Mouse (Mus musculus) frontal cortex, postnatal 10 days (tissue): ENCODE measurements around the gene Csad.
"Not testable (repeated sequence)": the region's sequence is repeated elsewhere in the genome, so short reads cannot be mapped to it uniquely, and the experiment has no call there.

Experiments
- DNase-seq, 2 experiments: peaks; one replicate each; pipeline ENCODE4 v3.0.0; 2022; ENCODE audit warnings: low spot score in 2 of 2, mixed read lengths in 1 of 2

The Csad gene

DNA sequence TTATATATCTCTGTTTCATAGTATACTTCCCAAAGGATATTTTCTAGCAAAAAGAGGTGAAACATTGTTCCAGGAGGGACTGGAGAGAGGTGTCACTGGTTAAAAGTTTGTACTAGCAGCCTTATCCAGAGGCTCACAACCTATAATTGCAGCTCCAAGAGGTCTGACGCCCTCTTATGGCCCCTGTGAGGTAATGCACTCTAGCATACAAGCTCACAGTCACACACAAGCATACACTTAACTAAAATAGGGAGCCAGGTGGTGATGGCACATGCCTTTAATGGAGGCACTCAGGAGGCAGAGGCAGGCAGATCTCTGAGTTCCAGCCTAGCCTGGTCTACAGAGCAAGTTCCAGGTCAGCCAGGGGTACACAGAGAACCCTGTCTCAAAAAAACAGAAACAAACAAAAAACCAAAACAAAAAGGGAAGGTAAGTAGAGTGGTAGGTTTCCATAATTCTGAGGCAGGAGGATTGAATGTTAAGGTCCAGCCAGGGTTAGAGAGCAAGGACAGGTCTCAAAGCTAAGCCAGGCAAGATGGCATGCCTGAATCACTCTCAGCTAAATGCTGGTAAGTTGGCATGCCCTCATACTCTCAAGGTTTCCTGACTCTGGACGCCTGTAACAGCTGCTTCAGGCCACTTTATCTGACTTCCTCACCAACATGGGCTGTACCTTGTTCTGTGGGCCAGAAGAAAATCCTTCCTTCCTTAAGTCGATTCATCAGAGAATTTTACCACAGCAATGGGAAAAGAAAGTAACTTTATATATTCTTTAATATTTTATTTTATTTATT, 40.4 kb downstream of the Csad start:
- DNase-seq, result no peak

DNA sequence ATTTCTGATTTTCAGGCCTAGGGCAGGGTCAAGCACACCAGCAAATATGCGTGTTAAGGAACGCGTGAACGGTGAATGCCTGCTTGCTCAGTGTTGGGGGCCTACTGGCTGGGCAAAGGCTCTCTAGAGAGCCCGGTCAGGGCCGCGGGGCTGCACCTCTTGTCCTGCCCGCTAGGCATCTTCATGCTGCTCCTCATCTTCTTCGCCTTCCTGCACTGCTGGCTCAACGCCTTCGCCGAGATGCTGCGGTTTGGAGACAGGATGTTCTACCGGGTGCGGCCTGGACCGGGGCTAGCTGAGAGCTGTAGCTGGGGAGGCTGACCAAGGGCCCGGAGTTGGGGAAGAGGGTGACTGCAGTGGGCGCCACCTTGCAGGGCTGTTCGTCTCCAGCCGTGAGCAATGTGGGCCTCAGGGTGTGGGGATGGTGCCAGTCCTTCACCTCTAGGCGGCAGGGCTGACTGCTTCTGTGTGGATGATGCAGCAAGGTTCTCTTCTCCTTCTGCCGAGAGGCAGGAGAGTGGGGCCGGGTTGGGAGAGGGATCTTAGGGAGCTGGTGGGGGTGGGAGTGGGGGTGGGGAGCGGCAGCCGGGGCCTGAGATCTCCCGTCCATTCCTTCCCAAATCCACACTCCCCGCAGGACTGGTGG, 44.0 kb downstream of the Csad start:
- DNase-seq, result no peak

DNA sequence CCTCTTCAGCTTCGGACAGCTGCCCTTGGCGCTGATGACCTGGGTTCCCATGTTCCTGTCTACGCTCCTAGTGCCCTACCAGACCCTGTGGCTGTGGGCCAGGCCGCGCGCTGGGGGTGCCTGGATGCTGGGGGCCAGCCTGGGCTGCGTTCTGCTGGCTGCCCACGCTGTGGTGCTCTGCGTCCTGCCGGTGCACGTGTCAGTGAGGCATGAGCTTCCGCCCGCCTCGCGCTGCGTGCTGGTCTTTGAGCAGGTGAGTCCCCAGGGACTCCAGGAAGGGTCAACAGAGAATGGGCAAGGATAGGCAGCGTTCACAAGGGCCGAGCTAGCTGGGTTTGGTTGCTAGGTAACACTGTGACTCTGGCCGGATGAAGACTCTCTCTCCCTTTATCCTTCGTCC, 47.7 kb downstream of the Csad start:
- DNase-seq, result no peak

DNA sequence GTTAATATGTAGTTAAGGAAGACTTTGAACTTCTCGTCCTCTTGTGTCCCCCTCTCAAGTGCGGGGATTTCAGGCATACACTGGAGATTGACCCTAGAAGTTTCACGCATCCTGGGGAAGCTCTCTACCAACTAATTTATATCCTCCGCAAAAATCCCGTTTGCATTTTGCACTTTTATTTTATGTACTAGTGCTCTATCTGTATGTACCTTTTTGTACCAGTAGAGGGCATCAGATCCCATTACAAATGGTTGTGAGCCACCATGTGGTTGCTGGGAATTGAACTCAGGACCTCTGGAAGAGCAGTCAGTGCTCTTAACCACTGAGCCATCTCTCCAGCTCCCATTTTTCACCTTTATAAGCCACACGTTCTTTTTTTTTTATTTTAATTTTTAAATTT, 49.5 kb downstream of the Csad start:
- DNase-seq, result not testable (repeated sequence)

DNA sequence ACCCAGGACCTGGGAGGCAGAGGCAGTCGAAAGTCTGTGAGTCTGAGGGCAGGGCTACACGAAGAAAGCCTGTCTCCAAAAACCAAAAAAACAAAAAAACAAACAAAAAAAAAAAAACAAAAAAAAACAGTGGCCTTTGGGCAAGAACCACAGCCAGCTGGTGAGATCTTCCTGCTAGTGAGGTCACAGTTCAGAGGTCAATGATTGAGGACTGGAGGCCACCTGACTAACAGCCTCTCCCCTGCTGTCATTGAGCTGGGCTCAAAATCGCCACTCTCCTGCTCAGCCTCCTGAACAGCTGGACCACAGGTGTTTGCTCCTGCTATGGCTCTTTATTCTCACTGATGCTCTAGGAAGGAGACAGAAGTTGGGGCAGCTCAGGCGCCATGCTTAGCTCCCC, 51.9 kb downstream of the Csad start:
- DNase-seq, result no peak

DNA sequence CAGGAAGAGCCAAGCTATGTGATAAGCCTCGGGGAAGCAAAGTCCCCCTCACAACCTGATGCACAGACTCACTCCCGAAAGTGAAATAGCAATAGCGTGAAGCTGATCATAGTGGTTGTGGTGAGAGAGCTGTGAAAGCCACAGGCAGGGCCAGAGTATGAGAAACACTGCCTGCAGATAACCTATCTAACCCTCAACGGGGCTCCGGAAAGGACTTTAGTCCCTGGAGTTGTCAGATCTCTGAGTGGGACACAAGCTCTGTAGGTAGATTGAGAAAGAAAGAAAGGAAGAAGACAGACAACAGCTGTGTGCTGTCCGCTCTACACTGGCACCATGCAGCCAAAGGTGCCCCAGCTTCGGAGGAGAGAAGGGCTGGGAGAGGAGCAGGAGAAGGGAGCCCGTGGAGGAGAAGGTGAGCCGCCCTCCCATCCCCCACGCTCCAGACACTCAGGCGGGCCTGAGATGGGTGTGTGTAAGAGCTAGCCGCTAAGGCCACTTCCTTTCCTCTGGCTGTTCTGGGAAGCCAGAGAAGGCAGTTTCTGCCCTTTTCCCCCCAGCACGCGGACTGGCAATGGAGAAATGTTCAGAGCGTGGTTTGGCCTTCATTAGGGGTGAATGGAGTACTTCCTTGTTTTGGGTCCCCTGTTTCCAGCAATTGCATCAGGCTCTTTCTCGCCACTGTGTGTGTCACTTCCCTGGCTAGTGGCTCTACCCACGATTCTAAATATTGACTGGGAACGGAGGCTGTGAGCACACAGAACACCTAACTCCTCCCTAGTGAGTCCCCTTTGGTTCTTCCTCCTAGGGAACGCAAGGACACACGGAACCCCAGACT, 54.0 kb downstream of the Csad start, which contains the start of gene Soat2:
TSS of gene Soat2 (plus strand) at position 226 of the 835 bp plus-strand sequence.
- DNase-seq, result no peak

DNA sequence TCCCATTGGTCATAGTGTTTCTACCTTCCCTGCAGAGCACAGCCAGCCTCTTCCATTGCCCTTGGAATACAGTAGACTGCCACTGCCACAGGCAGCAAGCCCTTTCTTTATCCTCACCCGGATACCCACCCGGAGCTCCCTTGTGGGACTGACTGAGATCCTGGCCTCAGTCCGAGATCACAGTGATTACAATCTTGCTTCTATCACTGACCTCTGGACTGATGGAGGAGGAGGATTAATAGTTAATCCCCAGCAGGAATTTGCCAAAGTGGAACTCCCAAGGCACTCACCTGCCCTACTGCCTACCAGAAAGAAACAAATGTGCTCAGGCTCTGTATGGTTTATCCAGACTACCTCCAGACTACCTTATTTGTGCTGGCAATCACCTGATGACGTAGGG, 55.0 kb downstream of the Csad start:
- DNase-seq, result no peak

DNA sequence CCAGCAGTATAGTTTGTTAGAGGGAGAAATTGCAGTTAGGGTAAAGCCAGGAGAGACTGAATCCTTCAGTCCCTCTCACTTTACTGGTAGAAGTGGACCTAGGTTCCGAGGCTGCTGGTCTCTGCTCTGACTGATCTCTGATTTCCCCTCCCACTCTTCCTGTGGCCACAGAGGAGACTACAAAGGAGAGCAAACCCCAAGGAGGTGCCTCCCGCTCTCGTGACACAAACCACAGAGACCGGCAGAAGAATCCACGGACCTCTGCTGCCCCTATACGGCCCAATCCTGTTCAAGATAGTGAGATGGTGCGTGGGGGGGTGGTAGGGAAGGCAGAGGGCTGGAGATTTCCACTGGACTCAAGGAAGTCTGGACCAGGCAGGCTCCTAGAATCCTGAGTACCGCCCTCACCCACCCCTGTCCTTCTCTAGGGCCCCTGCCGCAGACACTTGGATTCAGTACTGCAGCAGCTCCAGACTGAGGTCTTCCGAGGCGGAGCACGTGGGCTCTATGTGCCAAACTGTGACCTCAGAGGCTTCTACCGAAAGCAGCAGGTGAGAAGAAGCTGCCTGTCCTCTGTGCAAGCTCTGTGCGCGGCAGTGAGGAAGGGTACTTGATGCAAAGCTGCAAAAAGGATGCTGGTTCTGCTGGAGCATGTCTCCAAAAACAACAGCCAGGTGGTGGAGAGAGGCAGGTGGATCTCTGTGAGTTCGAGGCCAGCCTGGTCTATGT, 56.7 kb downstream of the Csad start:
- DNase-seq, result no peak

DNA sequence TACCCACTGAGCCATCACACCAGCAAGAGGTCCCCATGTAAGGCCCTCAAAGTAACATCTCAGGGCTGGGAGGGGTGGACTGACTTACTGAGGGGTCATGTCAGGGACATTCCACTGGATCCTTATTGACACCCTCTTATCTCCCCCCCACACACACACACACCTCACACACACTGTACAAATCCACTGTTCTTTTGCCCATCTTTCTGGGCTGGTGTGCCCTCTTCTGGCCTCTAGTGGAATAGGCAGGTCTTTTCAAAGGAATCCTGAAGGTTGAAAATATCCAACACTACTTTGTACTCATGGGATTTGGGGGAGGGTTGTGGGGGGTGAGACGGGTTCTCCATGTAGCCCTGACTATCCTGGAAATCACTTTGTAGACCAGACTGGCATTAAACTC, 57.6 kb downstream of the Csad start:
- DNase-seq, result no peak

DNA sequence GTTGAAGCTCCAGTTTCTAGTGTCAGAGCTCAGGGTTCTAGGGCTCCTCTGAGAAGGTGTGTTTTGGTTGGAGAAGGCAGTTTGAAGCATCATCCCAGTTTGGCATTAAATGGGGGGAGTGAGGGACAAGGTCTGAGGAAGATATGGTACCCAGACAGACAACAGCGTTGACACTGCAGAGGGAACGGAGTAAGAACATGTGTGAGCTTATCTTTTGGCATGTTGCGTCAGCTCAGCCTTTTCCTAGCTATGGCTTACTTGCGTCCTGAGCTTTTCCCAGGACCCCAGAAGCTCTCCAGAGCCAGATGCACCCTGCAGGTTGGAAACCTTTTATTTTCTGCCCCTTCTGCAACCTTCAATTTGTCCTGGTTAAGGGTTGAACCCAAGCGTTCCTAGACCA, 58.4 kb downstream of the Csad start:
- DNase-seq, result no peak

DNA sequence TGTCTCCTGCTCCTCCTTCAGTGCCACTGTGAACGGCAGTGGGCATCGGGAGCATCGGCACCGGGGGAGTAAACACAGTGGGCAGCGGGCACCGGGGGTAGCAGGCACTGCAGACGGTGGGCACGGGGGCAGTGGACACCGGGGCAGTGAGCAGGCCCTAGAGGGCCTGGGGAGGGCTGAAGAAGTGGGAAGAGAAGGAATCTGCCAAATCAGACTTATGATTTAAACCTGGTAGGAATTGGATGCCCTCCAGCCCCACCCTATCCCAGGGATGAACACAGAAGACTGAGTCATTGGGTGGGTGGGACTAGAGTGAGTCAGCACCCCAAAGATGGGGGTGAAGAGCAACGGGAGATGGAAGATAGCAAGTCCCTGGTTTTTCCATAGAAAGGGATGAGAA, 59.2 kb downstream of the Csad start:
- DNase-seq, result no peak

DNA sequence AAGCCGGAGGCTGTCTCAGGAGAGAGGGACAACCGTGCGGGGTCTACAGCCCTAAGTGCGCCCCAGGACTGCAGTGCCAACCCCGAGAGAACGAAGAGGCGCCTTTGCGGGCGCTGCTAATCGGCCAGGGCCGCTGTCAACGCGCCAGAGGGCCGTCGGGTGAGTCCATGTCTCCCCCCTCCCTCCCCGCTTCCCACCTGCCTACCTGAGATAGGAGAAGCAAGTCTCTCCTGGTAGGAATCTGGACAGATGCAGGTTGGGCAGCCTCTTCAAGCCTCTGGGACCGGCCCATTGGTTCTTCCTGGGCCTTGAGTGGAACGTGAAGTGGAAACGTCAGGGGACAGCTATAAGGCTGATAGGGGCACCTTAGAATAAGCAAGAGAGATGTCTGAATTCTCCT, 59.8 kb downstream of the Csad start:
- no peak for DNase-seq

DNA sequence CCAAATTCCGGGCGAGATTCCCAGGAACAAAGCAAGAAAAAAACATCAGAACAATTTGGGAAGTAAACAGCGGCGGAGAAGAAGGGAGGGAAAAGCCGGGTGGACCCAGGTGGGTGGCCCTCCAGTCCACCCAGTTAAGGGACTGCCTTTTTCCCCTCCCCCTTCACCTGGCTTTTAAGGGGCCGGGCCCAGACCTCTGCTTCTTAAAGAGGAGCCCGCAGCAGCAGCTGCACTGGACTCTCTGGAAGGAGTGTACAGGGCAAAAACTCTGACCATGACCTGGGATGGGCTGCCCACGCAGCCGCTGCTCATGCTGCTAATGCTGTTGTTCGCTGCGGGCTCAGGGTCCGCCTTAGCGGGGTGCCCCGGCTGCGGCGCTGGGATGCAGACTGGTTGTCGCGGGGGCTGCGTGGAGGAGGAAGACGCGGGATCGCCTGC, 60.2 kb downstream of the Csad start, which contains the start of gene Igfbp6:
TSS of gene Igfbp6 (plus strand) at position 89 of the 438 bp plus-strand sequence.
- DNase-seq, result no peak

DNA sequence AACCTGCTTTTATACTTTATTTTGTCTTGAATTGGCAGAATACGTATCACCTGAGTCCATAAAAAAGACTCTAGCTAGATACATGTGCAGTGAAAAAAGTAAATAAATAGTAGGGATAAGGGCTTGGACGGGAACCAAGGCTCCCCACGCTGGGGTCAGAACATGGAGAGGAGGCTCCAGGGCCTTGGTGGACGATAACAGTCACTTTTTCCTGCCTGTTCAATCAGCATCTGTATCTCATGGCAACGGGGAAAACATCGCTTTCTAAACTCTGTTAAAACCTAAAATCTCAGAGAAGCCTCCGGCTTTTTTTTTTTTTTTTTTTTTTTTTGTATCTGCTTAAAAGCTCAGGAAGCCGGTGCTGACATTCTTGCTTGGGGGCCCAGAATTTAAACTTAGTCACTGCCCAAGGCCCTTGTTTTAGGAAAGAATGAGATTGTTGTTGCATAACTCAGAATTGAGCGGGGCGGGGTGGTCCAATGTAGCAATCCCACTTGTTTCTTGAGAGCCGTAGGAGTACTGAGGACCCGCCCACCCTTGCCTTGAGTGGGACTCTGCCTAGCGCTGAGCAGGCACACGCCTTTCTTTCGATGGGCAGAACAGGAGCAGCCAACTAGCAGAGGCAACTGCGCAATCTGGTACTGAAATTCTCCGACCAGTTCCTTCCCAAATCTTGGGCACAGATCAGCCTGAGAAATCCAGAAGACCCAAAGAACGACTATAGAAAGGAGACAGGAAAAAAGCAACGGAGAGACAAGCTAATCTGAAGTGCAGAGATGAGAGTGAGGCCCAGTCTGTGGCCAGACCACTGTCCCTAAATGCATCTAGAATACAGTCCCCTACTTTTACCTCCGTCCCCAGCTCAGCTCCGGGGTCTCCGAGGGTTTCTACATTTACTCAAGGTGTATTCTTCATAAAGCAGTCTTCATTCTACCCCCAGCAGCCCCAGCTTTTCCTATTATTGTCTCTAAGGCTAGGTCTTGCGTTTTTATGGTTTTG, 61.3 kb downstream of the Csad start:
- DNase-seq, result no peak

DNA sequence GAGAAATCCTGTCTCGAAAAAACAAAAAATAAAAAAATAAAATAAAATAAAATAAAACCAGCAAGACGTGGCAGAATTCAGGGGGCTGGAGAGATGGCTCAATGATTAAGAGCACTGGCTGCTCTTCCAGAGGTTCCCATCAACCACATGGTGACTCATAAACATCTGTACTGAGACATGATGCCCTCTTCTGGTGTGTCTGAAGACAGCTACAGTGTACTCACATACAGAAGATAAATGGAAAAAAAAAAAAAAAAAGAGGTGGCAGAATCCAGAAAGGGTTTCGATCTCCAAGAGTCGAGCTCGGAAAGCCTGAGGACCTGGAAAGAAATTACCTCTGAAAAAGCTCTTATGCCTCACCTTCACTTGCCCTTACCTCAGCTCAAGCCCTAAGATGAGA, 63.4 kb downstream of the Csad start:
- no peak for DNase-seq

DNA sequence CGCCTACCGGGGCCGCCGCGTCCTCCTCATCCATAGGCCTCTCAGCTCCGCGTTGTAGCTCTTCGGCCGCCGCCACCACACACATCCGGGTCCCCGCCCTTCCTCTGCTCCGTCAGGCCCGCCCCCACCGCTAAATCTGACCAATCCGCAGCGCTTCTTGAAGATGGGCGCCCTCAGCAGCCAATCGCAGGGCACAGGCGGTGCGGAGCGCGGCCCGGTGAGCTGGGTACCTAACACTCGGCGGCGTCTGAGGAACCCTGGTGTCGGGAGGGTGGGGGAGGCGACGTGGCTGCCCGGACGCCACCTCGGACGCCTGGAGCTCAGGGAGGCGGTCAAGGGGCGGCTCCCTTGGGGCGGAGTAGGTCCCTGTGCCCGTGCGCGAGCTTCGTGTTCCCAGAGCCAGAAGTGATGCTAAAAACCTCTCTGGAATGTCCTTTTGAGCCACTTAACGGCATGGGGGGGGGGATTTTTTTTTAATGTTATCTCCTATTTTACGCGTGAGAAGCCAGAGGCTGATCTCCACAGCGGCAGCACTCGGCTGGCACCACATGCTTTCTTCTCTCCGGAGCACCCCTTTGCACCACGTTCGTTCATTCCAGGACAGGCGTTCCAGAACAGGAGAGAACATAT, 68.3 kb downstream of the Csad start, which contains the start of gene Spryd3:
TSS of gene Spryd3 (minus strand) at position 106 of the 630 bp plus-strand sequence.
- peak; percentile 92 to 98 for DNase-seq

DNA sequence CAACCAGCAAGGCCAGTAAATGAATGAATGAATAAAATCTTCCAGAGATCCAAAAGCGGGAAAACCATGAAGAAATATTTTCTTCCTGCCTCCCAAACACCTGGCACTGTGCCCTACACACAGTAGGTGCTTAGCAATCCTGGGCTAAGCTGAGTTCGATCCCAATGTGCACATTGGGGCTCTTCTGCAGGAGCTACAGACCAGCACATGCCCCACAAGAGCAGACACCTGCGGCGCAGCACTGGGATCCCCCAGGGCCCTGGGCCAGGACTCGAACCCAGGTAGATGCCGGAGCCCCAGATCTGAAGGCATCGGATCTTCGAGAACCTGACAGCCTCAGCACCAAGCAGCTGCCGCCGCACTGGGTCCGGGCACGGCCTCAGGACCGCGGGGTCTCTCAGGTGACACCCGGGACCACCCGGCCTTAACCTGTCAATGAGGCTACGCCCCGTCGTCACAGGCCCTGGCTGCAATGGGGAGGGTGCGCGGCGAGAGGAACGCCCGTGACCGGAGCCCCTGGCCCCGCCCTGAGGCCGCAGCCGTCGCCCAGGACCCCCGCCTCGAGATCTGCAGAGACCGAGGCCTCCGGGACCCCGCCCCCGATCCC, 68.9 kb downstream of the Csad start:
- DNase-seq, result peak in 1 of 2 experiments; percentile 52

DNA sequence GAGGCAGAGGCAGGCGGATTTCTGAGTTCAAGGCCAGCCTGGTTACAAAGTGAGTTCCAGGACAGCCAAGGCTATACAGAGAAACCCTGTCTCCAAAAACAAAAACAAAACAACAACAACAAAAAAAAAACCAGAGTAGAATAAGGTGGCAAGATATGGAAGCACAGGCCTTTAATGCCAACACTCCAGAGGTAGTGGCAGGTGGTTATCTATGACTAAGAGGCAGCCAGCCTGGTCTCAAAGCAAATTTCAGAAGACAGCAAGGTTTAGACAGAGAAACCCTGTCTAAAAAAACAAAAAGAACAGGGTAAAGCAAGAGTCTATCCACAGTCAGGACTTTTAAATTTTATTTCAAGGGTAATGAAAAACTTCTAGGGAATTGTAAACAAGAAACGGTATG, 69.8 kb downstream of the Csad start:
- no peak for DNase-seq

DNA sequence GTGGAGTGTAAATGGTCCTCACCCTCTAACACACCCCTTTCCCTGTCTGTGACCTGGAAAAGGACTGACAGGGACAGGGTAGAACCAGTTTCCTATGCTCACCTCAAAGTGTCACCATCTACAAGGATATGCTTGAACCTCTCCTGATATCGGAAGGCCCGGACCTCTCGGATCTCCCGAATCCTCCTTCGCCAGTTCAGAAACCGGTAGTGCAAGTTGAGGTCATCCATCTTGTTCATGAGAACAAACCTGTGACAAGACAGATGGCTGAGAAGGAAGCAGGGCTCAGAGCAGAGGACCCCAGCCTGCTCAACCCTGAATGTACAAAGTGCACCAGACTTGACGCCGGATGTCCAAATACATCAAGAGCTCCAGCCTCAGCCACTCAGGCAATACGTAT, 71.2 kb downstream of the Csad start:
- DNase-seq, result no peak
